Mouse (Mus musculus) ES-Bruce4 (cell line): ENCODE results near the gene Bri3.

Source experiments
- CTCF ChIP-seq: IDR thresholded peaks from one replicate; pipeline ENCODE4 v1.8.1; 2011; ENCODE audit warnings: low read depth, low read length
- EP300 ChIP-seq: IDR thresholded peaks from 2 replicates; pipeline ENCODE4 v1.6.1; 2011; ENCODE audit warnings: low read depth, low read length; ENCODE audit not compliant: insufficient read depth
- POLR2A ChIP-seq: IDR thresholded peaks from one replicate; pipeline ENCODE4 v1.8.1; 2011; ENCODE audit warnings: low read length; ENCODE audit not compliant: insufficient read depth

GRCm38 (mm10) chr5:144269926-144270325 is 25.7 kb downstream of the Bri3 start:
- no peak for TF ChIP-seq POLR2A
- no peak for TF ChIP-seq CTCF
- TF ChIP-seq EP300 = no peak
